Mouse (Mus musculus) heart, postnatal 36 days (tissue): ENCODE measurements around the gene Rhpn2. TPM values are rescaled to one million over a fixed set of nuclear protein-coding genes. Genes with fewer than 3 reads are reported as not detected.
A peak's percentile ranks its signal among the peaks of the same experiment; 100 is the strongest.
"Not testable (repeated sequence)": the region's sequence is repeated elsewhere in the genome, so short reads cannot be mapped to it uniquely, and the experiment has no call there.

Source experiments
- DNase-seq, 2 experiments: peaks; one replicate each; pipeline ENCODE4 v3.0.0; 2021 to 2022
- intact Hi-C: fragments of 180-260 bp; cut with DNase I; formaldehyde crosslinking; loops from one replicate; pipeline ENCODE4 v1.15.1; 2025
- total RNA-seq, 2 experiments: library from RNA; stranded (reverse); gene quantifications; 2 replicates each; pipeline ENCODE4 v1.2.3; 2021

The Rhpn2 gene
- total RNA-seq, result 1 to 10 TPM; 4.5 to 6.1 TPM

DNA sequence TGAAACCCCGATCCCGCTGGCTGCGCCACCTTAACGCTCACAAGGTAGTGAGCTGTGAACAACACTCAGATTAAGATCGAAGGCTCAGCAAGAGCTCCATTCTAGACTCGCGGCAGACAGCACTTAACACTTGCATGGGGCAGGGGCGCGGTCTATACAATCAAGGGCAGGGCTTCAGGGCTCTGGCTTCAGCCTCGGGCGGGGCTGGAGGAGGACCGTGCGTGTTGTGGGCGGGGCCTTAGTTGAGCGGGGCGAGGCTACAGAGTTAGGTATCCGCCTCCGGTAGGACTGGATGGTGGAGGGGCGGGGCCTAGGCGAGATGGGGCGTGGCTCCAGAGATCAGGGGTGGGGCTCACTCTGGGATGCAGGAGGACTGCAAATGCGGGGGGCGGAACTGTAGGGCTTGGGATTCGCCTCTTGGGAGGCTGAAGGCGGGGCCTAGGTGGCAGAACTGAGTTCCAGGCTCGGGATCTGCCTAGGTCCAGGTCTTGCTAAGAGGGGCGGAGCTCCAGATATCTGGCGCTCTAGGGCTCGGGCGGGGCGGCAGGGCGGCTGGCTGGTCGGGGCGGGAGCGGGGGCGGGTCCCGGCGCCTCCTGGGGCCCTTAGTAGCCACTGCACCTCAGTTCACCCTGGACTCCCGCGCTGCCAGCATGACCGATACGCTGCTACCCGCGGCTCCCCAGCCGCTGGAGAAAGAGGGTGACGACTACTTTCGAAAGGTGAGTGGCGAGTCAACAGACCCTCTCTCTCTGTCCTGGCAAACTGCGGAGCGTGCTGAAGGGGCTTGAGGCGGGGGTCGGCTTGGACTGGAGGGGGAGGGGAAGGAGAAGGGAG lies at the start of gene Rhpn2:
Gene Rhpn2, plus strand, starts transcription at position 479 of the 835 bp plus-strand sequence.
- intact Hi-C loops, result loop anchor here (1.0 kb wide), 2 partner anchors 16 to 59 kb away; partner anchors contain the start of gene Gpatch1
- peak; percentile 98 to 99 for DNase-seq

DNA sequence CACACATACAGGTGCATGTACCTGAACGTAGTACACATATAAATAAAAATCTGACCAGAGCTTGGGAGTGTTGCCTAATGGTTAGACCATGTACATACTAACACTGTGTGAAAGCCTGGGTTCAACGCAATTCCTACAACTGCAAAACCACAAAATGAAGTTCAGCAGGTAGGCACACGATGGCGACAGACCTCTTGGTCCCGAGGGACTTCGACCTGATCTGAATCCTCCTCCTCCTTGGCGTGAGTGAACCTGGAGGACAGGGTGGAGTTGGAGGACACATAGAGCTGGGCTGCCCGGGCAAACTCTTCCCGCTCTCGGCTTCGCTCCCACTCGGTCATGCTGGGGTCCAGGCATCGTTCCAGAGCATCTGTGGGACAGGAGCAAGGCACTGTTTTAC lies 40.5 kb upstream of the Rhpn2 start:
- no peak for DNase-seq
- intact Hi-C loops, result no loop called here

DNA sequence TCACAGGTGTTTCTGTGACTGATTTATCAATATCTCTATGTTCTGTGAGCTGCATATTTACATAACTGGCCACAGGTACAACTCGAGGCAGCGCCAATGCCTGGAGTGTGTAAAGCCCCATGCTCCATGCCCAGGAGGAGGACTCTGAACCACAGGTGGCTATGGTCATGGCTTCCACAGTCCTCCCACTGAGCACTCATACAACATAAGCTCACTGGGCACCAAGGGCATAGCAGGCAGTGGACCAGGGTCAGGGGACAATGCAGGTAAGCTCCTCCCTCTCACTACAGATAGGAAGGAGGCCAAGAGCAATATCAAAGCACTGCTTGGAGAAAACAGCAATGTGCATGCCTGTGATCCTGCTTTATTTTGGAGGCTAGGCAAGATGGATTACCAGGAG lies 38.3 kb upstream of the Rhpn2 start:
- no peak for DNase-seq
- intact Hi-C loops, result no loop called here

DNA sequence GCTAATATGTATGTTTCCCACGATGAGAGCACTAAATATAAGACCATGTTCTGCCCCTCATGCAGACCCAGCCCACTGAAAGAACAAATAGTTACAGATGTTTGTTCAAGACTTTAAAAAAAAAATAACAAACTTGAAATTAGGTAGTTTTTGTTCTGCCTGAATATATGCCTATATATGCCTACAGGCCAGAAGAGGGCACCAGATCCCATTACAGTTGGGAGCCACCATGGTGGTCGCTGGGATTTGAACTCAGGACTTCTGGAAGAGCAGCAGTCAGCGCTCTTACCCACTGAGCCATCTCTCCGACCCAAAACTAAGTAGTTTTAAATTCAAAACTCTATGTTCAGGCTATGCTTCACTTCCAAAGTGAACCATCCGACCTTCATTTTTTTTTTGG lies 36.1 kb upstream of the Rhpn2 start:
- DNase-seq, result no peak
- intact Hi-C loops, result loop anchor here (2.0 kb wide), 1 partner anchor 95 kb away; no protein-coding TSS in a partner anchor

DNA sequence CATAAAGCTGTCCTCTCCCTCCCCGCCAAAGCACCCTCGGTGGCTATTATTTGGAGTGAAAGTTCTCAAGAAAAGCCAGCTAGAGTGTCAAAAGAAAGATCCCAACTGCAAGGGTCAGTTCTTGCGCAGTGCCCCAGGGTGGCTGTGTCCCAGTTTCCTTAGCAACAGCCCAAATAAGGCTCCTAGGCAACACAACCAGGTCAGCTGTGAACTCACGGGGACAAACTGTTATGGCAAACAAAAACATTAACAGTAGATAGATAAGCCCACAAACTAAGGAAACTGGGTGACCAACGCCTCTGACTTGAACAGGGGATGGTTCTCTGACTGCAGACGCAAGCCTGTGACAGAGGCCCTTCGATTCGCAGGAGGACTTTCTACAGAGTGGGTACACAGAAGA lies 34.3 kb upstream of the Rhpn2 start:
- intact Hi-C loops, result loop anchor here (2.0 kb wide), 1 partner anchor 93 kb away; no protein-coding TSS in a partner anchor
- DNase-seq, result no peak

DNA sequence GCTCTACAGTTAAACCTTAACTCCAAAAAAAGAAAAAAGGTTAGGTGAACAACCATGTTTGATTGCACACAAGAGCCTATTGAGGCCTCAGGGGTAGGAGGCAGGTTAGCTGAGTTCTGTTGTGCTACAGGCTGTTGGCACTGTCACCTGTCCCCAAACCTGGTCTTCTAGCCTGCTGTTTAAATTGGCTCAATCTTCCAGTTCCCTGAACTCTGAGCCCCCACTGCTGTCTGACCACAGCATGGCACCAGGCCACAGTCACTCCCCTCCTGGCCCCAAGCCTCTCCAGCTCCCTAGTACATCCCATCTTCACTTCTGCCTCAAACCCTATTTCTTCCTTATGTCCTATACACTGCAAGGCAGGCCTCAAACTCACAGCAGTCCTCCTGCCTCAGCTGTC lies 33.2 kb upstream of the Rhpn2 start:
- DNase-seq, result no peak
- intact Hi-C loops, result no loop called here

DNA sequence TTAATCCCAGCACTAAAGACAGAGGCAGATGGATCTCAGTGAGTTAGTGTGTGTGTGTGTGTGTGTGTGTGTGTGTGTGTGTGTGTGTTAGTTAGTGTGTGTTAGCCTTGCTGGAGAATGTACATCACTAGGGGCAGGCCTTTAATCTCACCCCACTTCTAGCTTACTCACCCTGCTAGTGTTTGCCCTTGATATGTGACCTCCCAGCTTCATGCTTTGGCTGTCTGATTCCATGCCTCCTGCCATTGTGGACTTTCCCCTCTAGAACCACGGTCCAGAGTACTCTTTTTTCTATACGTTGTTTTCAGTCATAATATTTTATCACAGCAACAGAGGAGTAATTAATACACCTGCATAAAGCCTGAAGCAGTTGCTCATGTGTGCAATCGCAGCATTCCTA lies 22.8 kb upstream of the Rhpn2 start:
- DNase-seq, result no peak
- intact Hi-C loops, result no loop called here

DNA sequence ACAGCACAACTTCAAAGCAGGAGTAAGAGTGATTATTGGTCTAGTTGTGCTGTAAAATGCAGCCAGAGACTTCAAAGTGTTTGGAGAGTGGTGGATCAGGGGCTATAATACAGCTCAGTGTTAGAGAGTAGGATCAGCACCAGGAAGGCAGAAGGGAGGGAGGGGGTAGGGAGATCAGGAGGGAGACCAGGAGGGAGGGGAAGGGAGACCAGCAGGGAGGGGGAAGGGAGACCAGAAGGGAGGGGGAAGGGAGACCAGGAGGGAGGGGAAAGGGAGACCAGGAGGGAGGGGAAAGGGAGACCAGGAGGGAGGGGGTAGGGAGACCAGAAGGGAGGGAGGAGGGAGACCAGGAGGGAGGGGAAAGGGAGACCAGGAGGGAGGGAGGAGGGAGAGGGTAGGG lies 19.8 kb upstream of the Rhpn2 start:
- DNase-seq, result no peak
- intact Hi-C loops, result no loop called here

DNA sequence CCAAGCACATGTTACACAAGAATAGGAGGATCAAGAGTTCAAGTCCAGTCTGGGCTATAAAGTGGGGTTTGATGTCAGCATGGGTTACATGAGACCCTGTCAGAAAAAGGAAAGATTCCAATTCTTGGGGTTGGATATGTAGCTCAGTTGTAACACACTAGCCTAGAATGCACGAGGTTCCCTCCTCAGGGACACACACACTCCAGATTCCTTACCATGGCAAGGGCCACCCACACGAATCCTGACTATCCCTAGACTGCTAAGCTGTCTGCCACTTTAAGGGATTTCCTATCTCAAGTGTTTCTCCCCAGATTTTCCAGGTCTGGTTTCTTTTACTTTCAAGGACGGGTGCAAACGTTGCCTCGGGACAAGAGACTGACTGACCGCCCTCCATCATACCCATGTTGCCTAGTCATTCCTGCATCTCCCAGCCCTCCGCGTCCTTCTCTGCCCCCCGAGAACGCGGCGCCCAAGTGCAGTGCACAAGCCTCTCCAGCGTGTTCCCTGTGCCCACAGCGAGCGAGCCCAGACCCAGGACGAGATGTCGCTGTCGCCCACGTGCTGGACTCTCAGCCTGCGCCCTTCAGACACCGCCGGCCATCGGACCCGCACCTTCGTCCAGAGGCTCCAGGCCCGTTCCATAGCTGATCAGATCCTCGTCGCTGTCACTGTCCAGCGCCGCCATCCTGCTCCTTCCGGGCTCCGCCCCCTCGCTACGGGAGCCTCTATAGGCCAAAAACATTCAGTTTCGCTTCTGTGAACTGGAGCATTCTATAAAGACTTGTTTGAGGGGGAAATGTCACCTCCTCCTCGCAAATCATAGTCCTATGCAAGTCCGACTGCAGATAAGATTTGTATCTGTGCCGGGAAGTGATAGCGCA lies 16.0 kb upstream of the Rhpn2 start, which contains the start of gene Gpatch1:
Gene Gpatch1, minus strand, starts transcription at position 712 of the 881 bp plus-strand sequence.
- DNase-seq, result peak; percentile 94 to 99
- intact Hi-C loops, result loop anchor here (1.0 to 5.0 kb wide), 4 partner anchors 15 to 239 kb away; partner anchors contain the start of genes Cep89, Faap24 and Nudt19

DNA sequence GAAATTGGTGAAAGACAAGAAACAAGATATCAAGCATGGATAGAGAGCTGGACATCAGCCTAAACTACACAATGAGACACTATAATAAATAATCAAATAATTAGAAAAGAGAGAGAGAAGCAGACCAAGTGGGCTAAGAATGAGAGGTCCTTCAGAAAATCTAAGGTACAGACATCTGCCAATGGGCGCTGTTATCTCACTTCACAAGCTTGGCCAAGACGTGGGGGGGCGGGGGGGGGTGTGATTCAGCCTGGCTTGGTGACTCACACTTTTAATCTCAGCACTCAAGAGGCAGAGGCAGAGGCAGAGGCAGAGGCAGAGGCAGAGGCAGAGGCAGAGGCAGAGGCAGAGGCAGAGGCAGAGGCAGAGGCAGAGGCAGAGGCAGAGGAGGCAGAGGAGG lies 14.7 kb upstream of the Rhpn2 start:
- not testable (repeated sequence) for DNase-seq
- intact Hi-C loops, result loop anchor here (2.0 to 5.0 kb wide), 3 partner anchors 78 to 238 kb away; partner anchors contain the start of genes Cep89, Faap24 and Nudt19

DNA sequence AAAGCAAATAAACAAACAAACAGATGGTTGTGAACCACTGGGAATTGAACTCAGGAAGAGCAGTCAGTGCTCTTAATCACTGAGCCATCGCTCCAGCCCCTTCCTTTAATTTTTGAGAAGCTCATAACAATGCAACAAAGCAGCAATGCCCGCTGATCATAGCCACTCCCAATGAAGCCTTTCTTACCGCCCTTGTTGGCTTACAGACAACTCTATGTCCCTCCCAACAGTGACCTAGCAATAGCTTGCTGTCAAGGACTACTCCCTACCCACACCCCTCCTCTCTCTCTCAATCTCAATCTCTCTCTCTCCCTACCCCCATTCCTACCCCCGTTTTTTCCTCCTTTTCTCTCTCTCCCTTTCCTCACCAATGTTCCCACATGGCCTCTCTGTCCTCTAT lies 14.2 kb upstream of the Rhpn2 start:
- intact Hi-C loops, result loop anchor here (2.0 to 5.0 kb wide), 3 partner anchors 78 to 238 kb away; partner anchors contain the start of genes Cep89, Faap24 and Nudt19
- DNase-seq, result no peak

DNA sequence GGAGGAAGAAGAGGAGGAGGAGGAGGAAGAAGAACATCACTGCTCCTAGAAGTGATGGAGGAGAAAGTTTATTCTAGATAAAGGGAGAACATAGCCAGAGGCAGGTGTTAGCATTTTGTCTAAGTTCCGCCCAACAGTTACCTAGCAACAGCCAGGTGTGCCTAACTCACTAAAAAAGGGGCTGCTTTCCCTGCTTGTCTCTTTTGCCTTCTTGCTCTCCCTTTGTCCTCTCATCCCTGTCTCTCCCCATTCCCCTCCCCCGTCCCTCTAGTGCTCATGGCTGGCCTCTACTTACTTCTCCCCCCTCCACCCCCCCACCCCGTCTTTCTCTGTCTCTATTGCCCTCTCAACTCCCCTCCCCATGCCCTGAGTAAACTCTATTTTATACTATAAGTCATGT lies 11.8 kb upstream of the Rhpn2 start:
- intact Hi-C loops, result no loop called here

DNA sequence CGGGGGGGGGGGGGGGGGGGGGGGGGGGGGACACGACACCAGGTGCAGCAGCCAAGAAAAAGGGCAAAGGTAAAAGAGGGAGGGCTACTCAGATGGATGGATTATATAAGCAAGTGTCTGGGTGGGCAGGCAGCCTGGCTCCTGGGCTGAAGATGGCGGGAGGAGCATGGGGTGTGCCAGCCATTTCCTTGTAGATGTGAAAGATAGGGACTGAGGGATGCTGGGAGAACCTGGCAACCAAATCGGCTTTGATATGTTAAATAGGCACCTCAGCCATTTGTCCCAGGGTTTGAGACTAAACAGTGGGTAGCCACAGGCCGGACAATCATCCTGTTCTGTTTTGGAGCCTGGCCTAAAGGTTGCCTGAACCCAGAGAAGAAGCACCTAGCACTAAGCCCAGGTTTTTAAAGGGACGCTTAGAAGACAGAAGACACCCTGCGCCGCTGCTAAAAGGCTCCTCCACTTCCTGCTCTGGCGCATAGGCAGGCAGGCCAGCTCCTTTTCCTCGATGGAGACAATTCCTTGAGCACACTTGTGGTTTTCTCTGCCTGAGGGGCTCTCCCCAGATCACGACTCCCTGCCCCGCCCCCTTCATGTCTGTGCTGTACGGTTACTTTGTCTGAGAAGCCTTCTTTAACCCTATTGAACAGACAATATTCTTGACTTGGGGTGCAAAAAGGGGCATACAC lies 11.1 kb upstream of the Rhpn2 start:
- intact Hi-C loops, result no loop called here
- DNase-seq, result no peak

More for the DNA sequence above, 11.8 kb upstream of the Rhpn2 start:
- DNase-seq, result no peak

DNA sequence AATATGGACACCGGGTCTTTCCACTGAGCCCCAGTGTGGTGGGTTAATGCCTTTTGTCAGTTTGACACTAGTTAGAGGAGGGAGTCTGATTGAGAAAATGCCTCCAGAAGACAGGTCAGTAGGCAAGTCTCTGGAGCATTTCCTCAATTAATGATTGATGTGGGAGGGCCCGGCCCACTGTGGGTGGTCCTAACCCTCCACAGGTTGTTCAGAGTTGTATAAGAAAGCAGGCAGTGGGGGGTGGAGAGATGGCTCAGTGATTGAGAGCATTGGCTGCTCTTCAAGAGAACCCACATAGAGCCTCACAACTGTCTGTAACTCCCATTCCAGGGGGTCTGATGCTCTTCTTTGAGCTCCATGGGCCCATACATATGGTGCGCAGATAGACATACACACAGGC lies 2.4 kb upstream of the Rhpn2 start:
- intact Hi-C loops, result no loop called here
- DNase-seq, result no peak

DNA sequence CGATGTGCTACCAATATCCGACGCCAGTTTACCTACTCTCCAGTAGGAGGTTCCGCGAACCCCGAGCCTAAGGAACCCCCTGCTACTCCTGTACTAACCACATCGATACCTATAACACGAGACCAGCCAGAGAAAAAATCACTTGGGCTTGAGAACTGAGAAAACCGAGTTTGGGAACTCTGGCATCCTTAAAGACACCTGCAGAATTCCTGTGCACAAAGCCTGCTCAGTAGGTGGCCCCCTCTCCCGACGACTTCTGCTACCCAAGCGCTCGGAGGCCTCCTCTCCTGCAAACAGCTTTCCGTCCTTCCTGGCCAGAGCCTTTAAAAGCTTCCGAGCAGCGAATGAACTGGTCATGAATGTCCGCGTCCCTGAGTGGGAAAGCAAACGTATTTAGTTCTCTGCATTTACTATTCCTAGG lies 729 bp upstream of the Rhpn2 start:
- intact Hi-C loops, result loop anchor here (1.0 kb wide), 2 partner anchors 15 to 60 kb away; partner anchors contain the start of gene Gpatch1
- peak in 1 of 2 experiments; percentile 49 for DNase-seq

DNA sequence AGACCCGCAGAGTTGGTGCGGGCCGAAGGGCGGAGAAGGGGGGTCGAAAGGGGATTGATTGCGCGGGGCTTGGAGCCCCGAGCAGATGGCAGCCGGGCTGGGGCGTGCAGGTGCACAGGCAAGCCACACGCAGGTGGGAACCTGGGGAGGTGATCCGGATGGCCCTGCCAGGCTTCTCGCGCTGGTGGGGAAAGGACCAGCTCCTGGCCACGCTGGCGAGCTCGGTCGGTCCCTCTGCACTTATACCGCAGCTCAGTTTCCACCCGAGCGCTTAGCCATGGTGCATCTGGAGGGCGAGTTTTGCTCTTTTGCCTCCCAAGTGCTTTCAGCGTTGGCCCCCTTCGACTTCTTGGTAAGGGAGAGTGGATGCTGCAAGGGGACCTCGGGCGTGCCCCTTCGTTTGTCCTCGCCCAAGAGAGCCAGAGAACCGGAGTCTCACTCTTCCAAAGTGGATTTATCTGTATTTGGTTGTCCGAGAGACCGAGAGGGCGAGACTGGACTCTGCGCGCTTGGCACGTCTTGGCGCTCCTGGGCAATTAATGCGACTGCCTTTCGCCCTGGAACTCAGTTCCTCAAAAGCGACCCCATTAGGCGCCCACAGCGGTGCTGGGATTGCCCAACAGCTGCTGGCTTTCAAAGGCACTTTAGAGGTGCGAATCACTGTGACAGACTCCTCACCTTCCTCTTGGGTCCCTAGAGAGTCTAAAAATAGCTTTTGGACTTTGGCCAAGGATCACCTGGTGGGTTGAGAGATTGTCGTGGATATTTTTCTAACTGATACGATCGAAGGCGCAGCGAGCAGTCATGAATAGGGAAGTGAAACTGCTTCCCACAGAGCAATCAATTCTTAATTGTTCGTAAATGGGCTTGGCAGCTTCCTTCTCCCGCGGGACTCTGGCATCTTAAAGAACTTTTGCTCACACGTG lies 820 bp downstream of the Rhpn2 start:
- DNase-seq, result peak; percentile 40 to 44

DNA sequence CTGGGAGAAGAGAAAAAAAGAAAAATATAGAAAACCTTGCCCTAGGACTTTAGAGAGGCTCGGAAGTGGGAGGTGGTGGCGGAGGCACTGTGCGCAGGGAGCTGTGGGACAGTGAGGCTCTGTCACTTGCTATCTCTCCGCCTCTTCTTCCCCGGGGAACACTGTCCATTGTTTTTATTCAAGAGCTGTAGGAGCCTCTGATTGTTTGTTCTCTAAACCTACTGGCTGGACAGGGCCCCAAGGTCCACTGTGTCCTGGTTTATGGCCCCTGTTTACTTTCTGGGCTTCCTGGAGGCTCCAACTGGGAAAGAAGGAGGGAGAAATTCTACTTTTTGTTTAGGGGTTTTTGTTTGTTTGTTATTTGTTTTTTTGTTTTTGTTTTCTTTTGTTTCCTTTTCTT lies 6.2 kb downstream of the Rhpn2 start:
- intact Hi-C loops, result no loop called here
- no peak for DNase-seq

More for the DNA sequence above, 820 bp downstream of the Rhpn2 start:
- intact Hi-C loops, result no loop called here

DNA sequence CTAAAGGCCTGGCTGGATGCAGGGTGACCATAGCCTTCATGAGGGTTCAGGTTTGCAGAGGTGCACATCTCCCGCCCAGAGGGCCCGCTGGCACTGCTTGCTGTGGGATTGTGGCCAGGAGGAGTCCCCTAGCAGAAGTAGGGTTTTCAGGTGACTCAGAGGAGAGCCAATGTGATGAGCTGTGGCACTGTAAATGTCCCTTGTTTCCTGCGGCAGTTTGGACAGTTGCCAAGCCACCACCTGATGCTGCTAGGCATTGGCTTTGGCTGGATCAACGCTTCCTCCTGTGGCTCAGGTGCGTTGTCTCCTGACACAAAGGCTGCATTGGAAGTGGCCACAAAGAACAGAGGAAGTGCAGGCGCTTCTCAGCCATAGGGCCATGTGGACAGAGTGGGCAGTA lies 7.3 kb downstream of the Rhpn2 start:
- no peak for DNase-seq
- intact Hi-C loops, result no loop called here

DNA sequence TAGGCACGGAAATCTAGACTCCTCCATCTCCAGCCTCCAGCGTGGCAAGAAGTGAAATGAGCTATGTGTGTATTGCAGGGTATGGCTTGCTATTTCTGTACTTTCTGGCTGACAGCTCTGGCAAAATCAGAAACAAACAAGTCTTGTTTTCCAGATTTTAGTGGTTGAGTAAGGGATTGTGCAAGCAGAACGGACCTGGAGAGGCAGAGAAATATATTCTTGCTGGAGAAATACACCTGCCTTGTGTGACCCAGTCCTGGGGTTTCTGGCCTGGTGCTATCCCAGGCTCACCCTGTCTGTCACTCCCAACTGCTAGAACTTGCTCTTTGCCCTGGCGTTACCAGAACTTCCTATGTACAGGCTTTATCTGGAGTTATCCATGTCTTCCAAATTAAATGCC lies 8.5 kb downstream of the Rhpn2 start:
- intact Hi-C loops, result no loop called here
- no peak for DNase-seq
